Mouse (Mus musculus): ENCODE data around the gene 2610301B20Rik. TPM values are rescaled to one million over a fixed set of nuclear protein-coding genes. Genes with fewer than 3 reads are reported as not detected.

2610301B20Rik gene
- polyA plus RNA-seq (2012; rRNA removed), result 6.4 and 7.3 TPM in 2 replicates

DNA sequence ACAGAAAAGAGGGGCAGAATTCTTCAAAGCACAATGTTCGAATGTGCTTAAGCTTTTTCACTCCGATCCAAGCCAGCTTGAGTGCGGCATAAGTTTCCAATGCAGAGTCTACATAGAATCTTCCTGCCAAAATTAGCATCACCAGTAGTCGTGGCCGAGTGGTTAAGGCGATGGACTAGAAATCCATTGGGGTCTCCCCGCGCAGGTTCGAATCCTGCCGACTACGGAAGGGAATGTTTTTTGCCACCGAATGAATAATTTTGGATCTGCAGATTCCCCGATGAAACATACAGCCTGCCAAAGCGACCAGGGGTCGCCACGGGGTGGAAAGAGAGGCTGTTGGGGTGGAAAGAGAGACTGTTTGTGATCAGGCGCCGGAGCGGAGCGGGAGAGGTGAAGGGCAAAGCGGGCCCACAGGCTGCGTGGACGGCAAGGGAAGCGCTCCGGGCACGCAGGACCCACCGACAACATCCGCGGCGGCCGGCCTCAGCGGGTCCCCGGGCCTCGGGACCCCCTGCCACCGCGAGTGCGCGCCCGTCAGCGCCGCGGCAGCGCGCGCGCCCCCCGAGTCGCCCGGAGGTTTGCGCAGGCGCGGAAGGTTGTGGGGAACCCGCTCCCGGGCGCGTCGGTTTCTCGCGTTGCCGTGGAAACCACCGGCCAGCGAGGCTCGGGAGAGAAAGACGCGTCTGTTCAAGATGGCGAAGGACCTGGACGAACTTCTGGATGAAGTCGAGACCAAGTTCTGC, at the start of gene 2610301B20Rik:
Gene 2610301B20Rik, plus strand, starts transcription at position 579 of the 746 bp plus-strand sequence.

